Mouse (Mus musculus): Measurements from ENCODE around the gene Rps3. TPM values are rescaled to one million over a fixed set of nuclear protein-coding genes. Genes with fewer than 3 reads are reported as not detected.
"Not testable (repeated sequence)": the region's sequence is repeated elsewhere in the genome, so short reads cannot be mapped to it uniquely, and the experiment has no call there.

Gene Rps3
- total RNA-seq (2021) = 100 to 1,000 TPM; 268 to 293 TPM
- long read RNA-seq, experiment 1, transcript Rps3-201 (7 exons, 1,908 nt) = major isoform, 208 of 223 reads
- long read RNA-seq, experiment 1, partial matches to known transcripts = 10 of 223 reads
- long read RNA-seq, experiment 1, other reads (novel, unspliced or antisense) = 5 of 223 reads
- long read RNA-seq, experiment 2, transcript Rps3-201 (7 exons, 1,908 nt) = major isoform, 188 of 200 reads
- long read RNA-seq, experiment 2, partial matches to known transcripts = 10 of 200 reads
- long read RNA-seq, experiment 2, other reads (novel, unspliced or antisense) = 2 of 200 reads

DNA sequence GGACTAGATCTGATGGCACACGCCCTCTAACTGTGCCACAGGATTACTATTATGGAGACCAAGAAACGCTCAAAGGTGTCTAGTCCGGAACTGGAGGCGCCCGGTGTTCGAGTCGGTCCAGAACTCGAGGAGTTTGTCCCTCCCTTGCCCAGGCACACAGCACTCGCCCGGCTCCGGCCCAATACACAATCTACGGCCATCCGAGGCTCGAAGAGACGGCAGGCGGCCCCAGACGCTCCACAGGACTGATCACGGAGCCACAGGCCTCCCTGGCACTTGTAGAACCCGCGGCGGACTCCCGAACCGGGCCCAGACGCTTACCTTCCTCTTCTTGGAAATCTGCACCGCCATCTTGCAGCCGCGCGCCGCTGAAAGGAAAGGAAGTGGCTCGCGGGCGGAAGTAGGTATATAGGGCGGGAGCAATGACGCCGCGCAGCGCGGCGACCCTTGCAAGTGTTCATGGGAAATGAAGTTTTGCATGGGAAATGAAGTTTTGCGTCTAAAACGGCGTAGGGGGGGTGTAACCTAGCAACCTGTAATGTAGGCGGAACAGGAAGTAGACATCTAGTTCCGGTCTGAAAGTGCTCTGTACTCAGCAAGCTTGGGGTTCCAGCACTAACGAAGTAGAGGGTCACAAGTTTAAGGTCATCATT, at the start of gene Rps3:
Rps3 (minus strand) TSS at position 468 of the 653 bp plus-strand sequence.
- DNase-seq (ENCODE audit: low spot score in 2 of 2) = peak; percentile 93 to 95

DNA sequence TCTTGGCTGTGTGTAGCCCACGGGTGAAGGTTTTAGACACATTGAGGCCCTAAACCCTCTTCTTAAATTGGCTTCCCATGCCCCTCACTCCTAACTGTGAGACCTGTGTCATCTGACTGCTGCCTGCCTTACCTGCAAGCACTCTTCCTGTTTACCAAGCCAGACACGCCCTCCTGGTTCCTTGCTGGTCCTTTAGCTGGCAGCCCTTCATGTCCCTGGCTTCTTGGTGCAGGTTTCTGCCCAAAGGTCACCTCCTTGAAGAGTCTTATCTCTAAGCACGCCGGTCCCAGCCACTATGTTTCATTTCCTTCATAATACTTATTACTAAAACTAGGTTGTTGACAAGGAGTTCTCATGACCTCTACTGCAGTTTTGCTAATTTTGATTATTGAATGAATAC, 49.0 kb upstream of the Rps3 start:
- no peak for DNase-seq (ENCODE audit: low spot score in 2 of 2)

DNA sequence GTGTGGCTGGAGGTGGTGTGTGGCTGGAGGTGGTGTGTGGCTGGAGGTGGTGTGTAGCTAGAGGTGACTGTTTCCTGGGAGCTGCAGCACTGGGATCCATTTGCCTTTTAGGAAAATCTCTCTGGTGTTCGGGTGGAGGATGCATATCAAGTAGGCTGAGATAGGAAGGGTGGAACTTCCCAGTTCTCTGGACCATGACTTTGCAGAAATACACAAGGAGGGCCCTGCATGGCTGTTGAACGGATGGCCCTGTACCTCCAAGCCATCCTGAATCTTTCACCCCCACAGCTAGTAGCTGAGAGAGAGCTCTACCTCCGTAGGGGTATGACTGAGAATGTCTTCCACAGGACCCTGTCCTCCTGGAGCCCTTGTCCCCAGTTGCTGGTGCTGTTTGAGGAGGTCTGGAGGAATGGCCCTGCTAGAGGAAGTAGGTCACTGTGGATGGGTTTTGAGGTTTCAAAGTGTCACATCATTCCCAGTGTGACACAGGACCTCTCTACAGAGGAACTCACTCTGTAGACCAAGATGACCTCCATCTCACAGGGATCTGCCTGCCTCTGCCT, 48.0 kb upstream of the Rps3 start:
- DNase-seq (ENCODE audit: low spot score in 2 of 2) = no peak

DNA sequence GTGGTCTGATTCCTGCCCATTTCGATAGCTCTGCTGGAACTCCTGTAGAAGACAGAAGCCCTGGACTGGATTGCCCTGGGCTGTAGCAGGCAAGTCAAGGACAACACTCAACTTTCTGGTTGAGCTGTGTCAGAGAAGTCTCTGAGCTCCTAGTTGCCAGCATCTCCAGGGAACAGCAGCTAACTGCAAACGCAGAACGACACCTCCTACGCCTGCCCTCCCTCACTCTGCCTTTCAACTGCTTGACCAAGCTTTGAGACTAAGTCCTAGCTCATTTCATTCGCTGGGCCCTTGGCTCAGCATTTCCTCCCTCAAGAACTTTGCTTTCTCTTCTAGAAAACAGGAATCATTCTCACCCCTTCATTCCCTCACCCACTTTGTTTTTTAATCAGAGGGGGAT, 45.9 kb upstream of the Rps3 start:
- DNase-seq (ENCODE audit: low spot score in 2 of 2) = peak; percentile 68 to 82

DNA sequence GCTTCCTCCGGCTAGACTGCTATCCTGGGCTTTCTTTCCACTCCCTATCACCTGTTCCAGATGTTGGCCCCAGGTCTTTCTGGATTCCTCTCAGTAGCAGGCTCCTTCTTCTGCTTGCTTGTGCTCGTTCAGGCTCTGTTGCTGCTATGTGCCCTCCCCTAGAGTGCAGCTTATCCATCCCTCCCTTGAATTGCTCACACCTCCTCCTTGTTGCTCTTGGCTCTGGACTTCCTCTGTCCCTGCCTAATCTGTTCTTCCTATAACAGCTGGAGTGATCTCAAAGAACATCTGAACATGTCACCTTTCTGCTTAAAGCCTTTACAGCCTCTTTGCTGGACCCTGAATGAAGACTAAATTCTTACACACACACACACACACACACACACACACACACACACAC, 45.0 kb upstream of the Rps3 start:
- DNase-seq (ENCODE audit: low spot score in 2 of 2) = no peak

GRCm38 (mm10) chr7:99523837-99524236, 40.3 kb upstream of the Rps3 start:
- no peak for DNase-seq (ENCODE audit: low spot score in 2 of 2)

- no peak for DNase-seq (ENCODE audit: low spot score in 2 of 2)
Observed at GRCm38 (mm10) chr7:99523121-99523520, 39.6 kb upstream of the Rps3 start.

DNA sequence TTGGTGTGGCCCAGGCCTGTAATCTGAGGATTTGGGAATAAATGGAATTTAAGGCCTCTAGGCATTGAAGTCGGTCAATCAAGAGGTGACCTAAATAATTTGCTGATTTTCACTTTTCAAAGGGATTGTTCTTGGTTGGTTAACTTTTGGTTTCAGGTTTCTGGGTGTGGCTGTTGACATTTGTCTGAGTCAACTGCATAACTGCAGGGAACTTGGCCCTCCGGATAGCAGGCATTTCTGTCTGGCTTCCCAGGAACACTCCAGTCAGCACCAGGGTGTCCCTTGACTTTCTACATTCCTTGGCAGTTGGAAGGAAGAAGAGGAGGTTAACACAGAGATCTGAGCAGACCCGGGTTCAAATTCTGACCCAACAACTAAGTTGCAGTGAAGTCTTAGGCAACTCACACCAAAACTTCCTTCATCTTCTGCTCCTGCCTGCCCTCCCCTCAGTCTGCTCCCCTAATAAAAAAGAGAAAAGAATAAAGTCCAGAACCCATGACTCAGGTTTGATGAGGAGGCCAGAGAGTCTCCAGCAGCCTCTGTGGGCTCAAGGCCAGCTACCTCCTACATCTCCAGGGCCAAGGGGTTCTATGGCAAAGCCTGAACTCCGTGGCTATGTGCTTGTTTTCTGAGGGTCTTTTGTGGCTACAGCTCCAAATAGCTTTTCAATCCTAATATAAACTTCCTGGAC, 35.6 kb upstream of the Rps3 start:
- DNase-seq (ENCODE audit: low spot score in 2 of 2) = no peak

GRCm38 (mm10) chr7:99516814-99517157, 33.2 kb upstream of the Rps3 start:
- DNase-seq (ENCODE audit: low spot score in 2 of 2) = no peak

DNA sequence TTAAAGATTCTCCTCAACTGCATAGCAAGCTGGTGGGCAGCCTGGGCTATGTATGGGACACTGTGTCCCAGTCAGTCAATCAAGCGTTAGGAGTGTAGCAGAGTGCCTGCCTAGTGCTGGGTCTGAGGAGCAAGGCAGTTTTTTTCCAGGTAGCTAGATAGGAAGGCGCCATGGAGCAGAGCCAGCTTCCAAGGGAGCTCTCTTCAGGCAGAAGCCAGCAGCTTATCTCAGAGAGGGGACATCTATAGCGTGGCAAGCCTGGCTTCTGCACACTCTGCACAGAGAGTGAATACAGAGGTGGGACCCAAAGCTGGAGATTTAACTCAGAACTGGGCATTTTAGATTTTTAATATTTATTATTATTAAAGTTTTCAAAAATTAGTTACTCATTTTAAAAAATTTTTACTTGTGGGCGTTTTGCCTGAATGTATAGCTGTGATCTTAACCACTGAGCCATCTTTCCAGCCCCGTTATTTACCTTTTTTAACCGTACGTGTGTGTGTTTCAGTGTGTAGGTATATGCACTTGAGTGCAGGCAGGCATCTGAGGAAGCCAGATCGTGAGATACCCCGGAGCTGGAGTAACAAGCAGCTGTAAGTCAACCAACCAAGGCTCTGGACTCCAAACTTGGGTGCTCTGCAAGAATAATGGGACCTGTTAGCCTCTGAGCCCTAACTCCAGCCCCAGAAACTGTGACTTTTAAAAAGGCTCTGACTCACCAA, 32.7 kb upstream of the Rps3 start:
- no peak for DNase-seq (ENCODE audit: low spot score in 2 of 2)

- DNase-seq (ENCODE audit: low spot score in 2 of 2) = peak; percentile 55 to 59
Observed at GRCm38 (mm10) chr7:99510087-99510501, 26.6 kb upstream of the Rps3 start.

GRCm38 (mm10) chr7:99508187-99508586, 24.6 kb upstream of the Rps3 start:
- DNase-seq (ENCODE audit: low spot score in 2 of 2) = not testable (repeated sequence)

DNA sequence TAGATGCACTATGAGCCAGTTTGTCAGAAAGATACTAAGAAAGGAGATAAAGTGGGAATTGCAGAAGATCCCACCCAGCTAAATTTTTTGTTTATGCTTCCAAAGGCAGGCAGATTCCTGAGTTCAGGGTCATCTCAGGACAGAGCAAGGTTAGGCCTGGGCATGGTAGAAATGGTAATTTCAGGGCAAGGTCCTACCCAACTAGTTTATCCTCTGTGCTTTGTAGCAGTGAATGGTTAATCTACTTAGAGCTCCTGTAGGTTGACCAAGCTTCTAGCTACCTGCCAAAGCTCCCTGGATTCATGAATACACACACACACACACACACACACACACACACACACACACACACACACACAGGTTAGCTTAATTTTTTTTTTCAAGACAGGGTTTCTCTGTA, 21.0 kb upstream of the Rps3 start:
- DNase-seq (ENCODE audit: low spot score in 2 of 2) = no peak

GRCm38 (mm10) chr7:99501148-99501547, 17.6 kb upstream of the Rps3 start:
- no peak for DNase-seq (ENCODE audit: low spot score in 2 of 2)

DNA sequence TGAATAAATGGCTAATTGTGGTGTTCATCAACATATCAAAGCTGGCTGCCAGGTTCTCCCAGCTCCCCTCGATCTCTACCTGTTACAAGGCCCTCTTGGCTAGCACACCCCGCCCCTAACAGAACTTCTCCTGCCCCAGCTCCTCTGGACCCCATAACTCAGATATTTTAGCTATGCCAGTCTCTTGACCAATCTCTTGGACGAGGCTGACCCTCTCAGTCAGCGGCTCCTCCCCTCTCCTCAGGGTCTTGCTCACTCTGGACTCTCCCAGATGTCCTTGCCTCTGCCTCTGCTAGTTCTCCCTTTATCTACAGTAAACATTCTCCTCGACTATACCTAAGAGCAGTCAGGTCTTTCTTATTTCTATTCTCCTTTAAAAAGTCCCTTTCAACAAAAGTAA, 17.1 kb upstream of the Rps3 start:
- DNase-seq (ENCODE audit: low spot score in 2 of 2) = no peak

DNA sequence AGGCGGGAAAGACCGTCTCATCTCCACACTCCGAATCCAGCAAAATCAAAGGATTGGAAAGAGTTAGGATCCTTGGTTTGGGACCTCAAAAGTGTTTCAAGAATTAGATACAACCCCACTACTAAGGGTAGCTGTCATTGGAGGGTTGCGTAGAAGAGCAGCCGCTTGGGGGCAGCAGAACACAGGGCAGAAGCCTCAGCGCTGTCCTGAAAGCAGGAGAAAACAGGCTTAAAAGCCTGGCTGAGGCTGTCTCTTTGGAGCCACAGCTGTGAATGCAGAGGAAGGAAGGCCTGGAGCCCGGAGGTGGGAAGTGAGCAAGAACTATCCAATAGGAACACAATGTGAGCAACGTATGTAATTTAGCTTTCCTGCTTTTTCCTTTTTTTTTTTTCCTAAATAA, 16.7 kb upstream of the Rps3 start:
- peak; percentile 87 to 91 for DNase-seq (ENCODE audit: low spot score in 2 of 2)

- no peak for DNase-seq (ENCODE audit: low spot score in 2 of 2)
Observed at GRCm38 (mm10) chr7:99499128-99499527, 15.6 kb upstream of the Rps3 start.

DNA sequence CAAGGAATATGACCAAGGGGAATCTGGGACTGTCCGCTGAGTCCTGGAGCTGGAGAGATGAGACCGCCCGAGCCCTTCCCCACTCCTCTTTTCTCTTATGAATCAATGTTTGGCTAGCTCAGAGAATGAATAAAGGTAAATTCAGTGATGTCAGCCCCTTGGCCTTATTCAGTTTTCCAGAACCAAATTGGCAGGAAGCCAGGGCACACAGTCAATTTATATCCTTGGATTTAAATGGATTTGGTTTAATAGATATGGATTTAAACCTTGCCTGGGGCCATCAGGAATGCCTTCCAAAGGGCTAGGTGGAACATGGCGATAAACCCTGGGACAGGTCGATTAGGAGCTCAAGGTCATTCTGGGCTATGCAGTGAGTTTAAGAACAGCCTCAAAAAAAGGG, 6.2 kb upstream of the Rps3 start:
- DNase-seq (ENCODE audit: low spot score in 2 of 2) = no peak

- DNase-seq (ENCODE audit: low spot score in 2 of 2) = no peak
Observed at GRCm38 (mm10) chr7:99484679-99485078, 1.1 kb upstream of the Rps3 start.

DNA sequence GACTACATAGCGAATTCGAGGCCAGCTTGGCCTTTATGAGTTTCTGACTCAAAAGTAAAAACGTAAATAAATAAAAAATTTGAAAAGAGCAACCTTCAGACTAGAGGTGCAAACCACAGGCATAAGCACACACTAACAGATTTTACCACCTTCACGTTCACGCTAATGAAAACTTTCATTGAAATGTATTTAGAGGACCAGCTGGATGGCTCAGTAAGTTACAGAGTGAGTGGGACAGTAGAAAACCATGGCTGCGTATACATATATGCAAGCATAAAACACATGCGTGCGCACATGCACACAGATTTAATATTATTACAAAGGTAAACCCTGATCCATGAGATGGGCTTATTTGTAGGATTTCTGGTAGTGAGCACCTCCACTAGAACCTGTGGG, 384 bp upstream of the Rps3 start:
- DNase-seq (ENCODE audit: low spot score in 2 of 2) = no peak

GRCm38 (mm10) chr7:99482637-99483036, 901 bp downstream of the Rps3 start:
- DNase-seq (ENCODE audit: low spot score in 2 of 2) = no peak

GRCm38 (mm10) chr7:99477235-99477634, 6.3 kb downstream of the Rps3 start:
- no peak for DNase-seq (ENCODE audit: low spot score in 2 of 2)
